8 mouse cellular contexts compared by ENCODE assay signal in the genomic region with DNA sequence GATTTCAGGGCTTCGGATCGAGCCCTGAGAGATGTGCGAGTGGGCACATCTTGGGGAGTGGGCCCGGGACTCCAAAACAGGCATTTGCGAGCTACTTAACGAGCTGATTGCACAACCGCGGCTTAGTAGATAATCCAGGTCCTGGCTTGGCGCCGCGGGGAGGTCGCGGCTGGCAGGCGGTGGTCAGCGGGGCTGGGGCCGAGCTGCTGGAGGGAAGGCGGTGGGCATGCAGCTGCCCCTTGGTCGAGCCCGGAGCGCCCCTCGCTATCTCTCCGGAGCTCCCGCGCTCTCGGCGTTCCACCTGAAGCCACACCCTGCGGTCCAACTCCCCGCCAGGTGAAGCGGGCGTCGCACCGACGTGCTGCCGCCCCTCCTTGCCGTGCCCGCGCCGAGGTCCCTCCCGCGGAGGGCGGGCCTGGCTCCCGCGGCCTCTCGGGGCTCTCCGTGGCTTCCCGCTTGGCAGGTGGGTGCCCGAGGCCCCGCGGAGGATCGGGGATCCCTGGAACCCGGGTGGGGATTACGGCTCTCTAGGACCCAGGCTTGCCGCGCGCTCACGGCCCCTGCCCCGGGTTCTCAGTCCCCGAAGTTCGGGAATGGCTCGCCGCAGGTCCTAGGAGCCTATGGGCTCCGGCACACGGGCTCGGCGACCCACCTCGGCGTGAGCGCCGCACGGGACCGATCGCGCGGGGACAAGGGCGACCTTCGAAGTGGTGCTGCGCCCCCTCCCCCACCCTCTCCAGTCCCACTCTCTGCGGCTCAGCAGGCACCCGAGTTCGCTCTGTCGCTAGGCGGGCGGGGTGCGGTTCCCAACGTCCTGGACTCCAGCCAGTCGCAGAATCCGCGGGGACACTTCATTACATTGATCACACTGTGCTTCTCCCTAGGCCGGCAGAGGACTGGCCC. TPM values are rescaled to one million over a fixed set of nuclear protein-coding genes. Genes with fewer than 3 reads are reported as not detected.
DNase-seq lines count a peak whose midpoint lies in the region; ATAC-seq lines count a peak whose summit lies in the region.

No protein-coding gene starts in this region.

- peaks cover 12% of the 10 kb centered on the region; the same call in 1 of the 2 replicates for H3K4me1 ChIP-seq in forebrain, embryonic 14.5 days (ENCODE audit: control insufficient read depth, insufficient read depth, low read length)
- H3K4me1 ChIP-seq in intestine, embryonic 16.5 days (ENCODE audit: control insufficient read depth, insufficient read depth, low read length): peaks cover 17% of the 10 kb centered on the region
- peaks cover 14% of the 10 kb centered on the region; the same call in 1 of the 2 replicates for H3K4me1 ChIP-seq in stomach, embryonic 15.5 days

- peak overlapping the region; percentile 68 for H3K9ac ChIP-seq in forebrain, embryonic 14.5 days (ENCODE audit: low read length)
- H3K9ac ChIP-seq in intestine, embryonic 16.5 days (ENCODE audit: low read depth, low read length): peak overlapping the region; percentile 72
- H3K9ac ChIP-seq in stomach, embryonic 15.5 days: peak overlapping the region; percentile 18; the same call in 1 of the 2 replicates

- no peaks in the 10 kb centered on the region for H3K9me3 ChIP-seq in forebrain, embryonic 14.5 days (replicated peaks; ENCODE audit: control insufficient read depth, low read length)
- no peaks in the 10 kb centered on the region for H3K9me3 ChIP-seq in intestine, embryonic 16.5 days (ENCODE audit: control insufficient read depth, low read length)
- no peaks in the 10 kb centered on the region for H3K9me3 ChIP-seq in stomach, embryonic 15.5 days

- peak overlapping the region; percentile 96 for H3K4me2 ChIP-seq in forebrain, embryonic 14.5 days (ENCODE audit: low read length)
- H3K4me2 ChIP-seq in intestine, embryonic 16.5 days (ENCODE audit: low read depth, low read length): peak overlapping the region; percentile 97
- peak overlapping the region; percentile 97 for H3K4me2 ChIP-seq in stomach, embryonic 15.5 days

- no peaks in the 10 kb centered on the region for H3K36me3 ChIP-seq in forebrain, embryonic 14.5 days (ENCODE audit: control insufficient read depth, insufficient read depth, low read length)
- H3K36me3 ChIP-seq in intestine, embryonic 16.5 days (ENCODE audit: control insufficient read depth, insufficient read depth, low read length): no peaks in the 10 kb centered on the region
- no peaks in the 10 kb centered on the region for H3K36me3 ChIP-seq in stomach, embryonic 15.5 days

- peak; percentile 54 for DNase-seq in kidney, adult 18-20 months
- no peak for DNase-seq in kidney, adult 11 months
- peak; percentile 83 for DNase-seq in adrenal gland, adult 2 months
- peak; percentile 50 for DNase-seq in forebrain, embryonic 14.5 days (ENCODE audit: low spot score)
- peak; percentile 55 for DNase-seq in lung, postnatal 10 days
- no peak for DNase-seq in layer of hippocampus, adult 18-20 months (ENCODE audit: low spot score in 2 of 2)

- peak; percentile 68 for ATAC-seq in forebrain, embryonic 14.5 days
- peak; percentile 80 for ATAC-seq in intestine, embryonic 16.5 days
- ATAC-seq in stomach, embryonic 15.5 days (ENCODE audit: insufficient read depth, low FRiP score, low read depth): peak; percentile 48; the same call in 1 of the 2 replicates

- peaks cover 44% of the 10 kb centered on the region for H3K27me3 ChIP-seq in forebrain, embryonic 14.5 days (replicated peaks; ENCODE audit: control insufficient read depth, insufficient read depth, low read length)
- H3K27me3 ChIP-seq in intestine, embryonic 16.5 days (replicated peaks; ENCODE audit: control insufficient read depth, insufficient read depth, low read length): peaks cover 28% of the 10 kb centered on the region
- H3K27me3 ChIP-seq in stomach, embryonic 15.5 days (replicated peaks): peaks cover 51% of the 10 kb centered on the region

- WGBS in forebrain, embryonic 14.5 days: 1% methylated on average over 83 of the region's 89 CpGs
- WGBS in intestine, embryonic 16.5 days: under 1% methylated on average over 80 of the region's 89 CpGs
- 1% methylated on average over 89 of the region's 89 CpGs for WGBS in stomach, embryonic 15.5 days

- H3K4me3 ChIP-seq in forebrain, embryonic 14.5 days (ENCODE audit: low read depth, low read length): peak overlapping the region; percentile 52
- H3K4me3 ChIP-seq in intestine, embryonic 16.5 days (ENCODE audit: low read length): peak overlapping the region; percentile 63
- H3K4me3 ChIP-seq in stomach, embryonic 15.5 days (replicated peaks): peak overlapping the region; percentile 50

- H3K27ac ChIP-seq in forebrain, embryonic 14.5 days (ENCODE audit: low read depth, low read length): no peak overlapping the region
- no peak overlapping the region for H3K27ac ChIP-seq in intestine, embryonic 16.5 days (ENCODE audit: low read length)
- no peak overlapping the region for H3K27ac ChIP-seq in stomach, embryonic 15.5 days

RNA-seq across cellular contexts. Expression of gene Pak6, which starts 14.0 kb away (rescaled TPM):
- 10 to 100 TPM; 12.0 to 22.5 TPM for total RNA-seq in adrenal gland, adult 2 months (2021)
- 35.3 and 38.7 TPM in 2 replicates for polyA plus RNA-seq in adrenal gland, adult 2 months (2012; rRNA removed)
- polyA plus RNA-seq in forebrain, embryonic 14.5 days (2014; fragmentation: Nextera tagmentation; extraction: Ambion mirVana): 14.0 and 18.7 TPM in 2 replicates
- polyA plus RNA-seq in intestine, embryonic 16.5 days (2015; fragmentation: Nextera tagmentation; extraction: Ambion mirVana): 1.8 and 2.0 TPM in 2 replicates
- polyA plus RNA-seq in stomach, embryonic 15.5 days (2015; fragmentation: Nextera tagmentation; extraction: Ambion mirVana): 3.6 and 4.8 TPM in 2 replicates
- total RNA-seq in layer of hippocampus, adult 18-20 months (2021): 10 to 100 TPM; 54.3 to 67.9 TPM

RNA-seq across cellular contexts. Expression of gene Ankrd63, which starts 26.7 kb away (rescaled TPM):
- total RNA-seq in adrenal gland, adult 2 months (2021): under 1 TPM; 0.14 to 0.35 TPM
- 0.26 and 0.29 TPM in 2 replicates for polyA plus RNA-seq in adrenal gland, adult 2 months (2012; rRNA removed)
- polyA plus RNA-seq in forebrain, embryonic 14.5 days (2014; fragmentation: Nextera tagmentation; extraction: Ambion mirVana): 0.28 and 0.41 TPM in 2 replicates
- 0.15 and 0.22 TPM in 2 replicates for polyA plus RNA-seq in intestine, embryonic 16.5 days (2015; fragmentation: Nextera tagmentation; extraction: Ambion mirVana)
- 0.04 and 0.08 TPM in 2 replicates for polyA plus RNA-seq in stomach, embryonic 15.5 days (2015; fragmentation: Nextera tagmentation; extraction: Ambion mirVana)
- total RNA-seq in layer of hippocampus, adult 18-20 months (2021): 10 to 100 TPM; 18.1 to 18.6 TPM

RNA-seq across cellular contexts. Expression of gene Plcb2, which starts 51.1 kb away (rescaled TPM):
- 1 to 10 TPM; 1.6 to 2.4 TPM for total RNA-seq in adrenal gland, adult 2 months (2021)
- 0.97 and 1.4 TPM in 2 replicates for polyA plus RNA-seq in adrenal gland, adult 2 months (2012; rRNA removed)
- 0.48 and 0.57 TPM in 2 replicates for polyA plus RNA-seq in forebrain, embryonic 14.5 days (2014; fragmentation: Nextera tagmentation; extraction: Ambion mirVana)
- 0.99 and 1.3 TPM in 2 replicates for polyA plus RNA-seq in intestine, embryonic 16.5 days (2015; fragmentation: Nextera tagmentation; extraction: Ambion mirVana)
- 1.5 and 1.8 TPM in 2 replicates for polyA plus RNA-seq in stomach, embryonic 15.5 days (2015; fragmentation: Nextera tagmentation; extraction: Ambion mirVana)
- total RNA-seq in layer of hippocampus, adult 18-20 months (2021): 1 to 10 TPM; 2.2 to 2.5 TPM

Comparison
In these comparisons a context has a peak if more than half of its experiments do, and no peak if none do; other contexts are left out.
1. DNase-seq: peak in kidney, adult 18-20 months (single experiment), adrenal gland, adult 2 months (single experiment), forebrain, embryonic 14.5 days (single experiment) and lung, postnatal 10 days (single experiment); none in kidney, adult 11 months (single experiment) and layer of hippocampus, adult 18-20 months (0 of 2).
2. H3K9ac ChIP-seq: peak in every context shown above with its lines; median percentile 72 in intestine, embryonic 16.5 days; 68 in forebrain, embryonic 14.5 days; 18 in stomach, embryonic 15.5 days.
3. Peak in every context shown above with its lines, with median percentiles within 50 percentile points of each other: ATAC-seq, H3K4me2 ChIP-seq and H3K4me3 ChIP-seq.